Mouse (Mus musculus): Measurements from ENCODE around the gene Serpinb6a.

GRCm38 (mm10) chr13:33966025-33966412, 36.6 kb downstream of the Serpinb6a start:
- TF ChIP-seq POLR2A (IDR thresholded peaks at IDR 0.05; ENCODE audit: insufficient read depth, low read depth, low read length) (no peak), CTCF (IDR thresholded peaks at IDR 0.05; ENCODE audit: insufficient read depth, low read depth, low read length) (no peak)

Measured in olfactory bulb, adult 2 months (tissue).